Mouse (Mus musculus) kidney, adult 2 months (tissue): Measurements from ENCODE around the gene Mindy4. TPM values are rescaled to one million over a fixed set of nuclear protein-coding genes. Genes with fewer than 3 reads are reported as not detected.
A peak's percentile ranks its signal among the peaks of the same experiment; 100 is the strongest.

Experiments used
- DNase-seq: peaks from one replicate; pipeline ENCODE4 v3.0.0; 2021
- H3K27ac ChIP-seq: fragments of 200-500 bp; 2 replicates; pipeline ENCODE4 v1.5.1; 2012; ENCODE audit warnings: low read depth, low read length, control low read depth, inconsistent platforms; ENCODE audit not compliant: insufficient read depth
- H3K27me3 ChIP-seq: fragments of 200-500 bp; replicated peaks from 2 replicates; pipeline ENCODE4 v1.6.1; 2012; ENCODE audit warnings: mild to moderate bottlenecking, moderate library complexity, low read length, inconsistent platforms; ENCODE audit not compliant: control insufficient read depth, insufficient read depth
- H3K36me3 ChIP-seq: fragments of 200-500 bp; 2 replicates; pipeline ENCODE4 v1.6.1; 2012; ENCODE audit warnings: mild to moderate bottlenecking, moderate library complexity, low read length, inconsistent platforms; ENCODE audit not compliant: control insufficient read depth, insufficient read depth
- H3K4me1 ChIP-seq: fragments of 200-500 bp; 2 replicates; pipeline ENCODE4 v1.6.1; 2011; ENCODE audit warnings: low read length; ENCODE audit not compliant: control insufficient read depth, insufficient read depth
- H3K4me3 ChIP-seq: fragments of 200-500 bp; 2 replicates; pipeline ENCODE4 v1.5.1; 2011; ENCODE audit warnings: mild to moderate bottlenecking, low read depth, low read length, control low read depth; ENCODE audit not compliant: insufficient read depth
- CTCF ChIP-seq: fragments of 200-500 bp; conservative IDR thresholded peaks from 2 replicates; pipeline ENCODE4 v1.5.1; 2011; ENCODE audit warnings: low read depth, mild to moderate bottlenecking, control low read depth, low read length, moderate library complexity, mixed read lengths; ENCODE audit not compliant: insufficient read depth, insufficient read length
- POLR2A ChIP-seq: fragments of 200-500 bp; IDR thresholded peaks from one replicate; pipeline ENCODE4 v1.6.1; 2011; ENCODE audit warnings: low read depth, low read length, control low read depth
- WGBS: fragments of 180-500 bp; shearing (Covaris S2); methylation state at CpG from one replicate; pipeline ENCODE4 v1.1.7; 2018; 5-methylcytosine and 5-hydroxymethylcytosine counted together
- polyA plus RNA-seq: library from polyadenylated mRNA; depleted of rRNA; stranded (reverse); fragments of >200 nt; gene quantifications from 2 replicates; pipeline ENCODE4 v1.2.3, GENCODE M21; 2012

The Mindy4 gene
- polyA plus RNA-seq, 1 experiment = 14.6 TPM

DNA sequence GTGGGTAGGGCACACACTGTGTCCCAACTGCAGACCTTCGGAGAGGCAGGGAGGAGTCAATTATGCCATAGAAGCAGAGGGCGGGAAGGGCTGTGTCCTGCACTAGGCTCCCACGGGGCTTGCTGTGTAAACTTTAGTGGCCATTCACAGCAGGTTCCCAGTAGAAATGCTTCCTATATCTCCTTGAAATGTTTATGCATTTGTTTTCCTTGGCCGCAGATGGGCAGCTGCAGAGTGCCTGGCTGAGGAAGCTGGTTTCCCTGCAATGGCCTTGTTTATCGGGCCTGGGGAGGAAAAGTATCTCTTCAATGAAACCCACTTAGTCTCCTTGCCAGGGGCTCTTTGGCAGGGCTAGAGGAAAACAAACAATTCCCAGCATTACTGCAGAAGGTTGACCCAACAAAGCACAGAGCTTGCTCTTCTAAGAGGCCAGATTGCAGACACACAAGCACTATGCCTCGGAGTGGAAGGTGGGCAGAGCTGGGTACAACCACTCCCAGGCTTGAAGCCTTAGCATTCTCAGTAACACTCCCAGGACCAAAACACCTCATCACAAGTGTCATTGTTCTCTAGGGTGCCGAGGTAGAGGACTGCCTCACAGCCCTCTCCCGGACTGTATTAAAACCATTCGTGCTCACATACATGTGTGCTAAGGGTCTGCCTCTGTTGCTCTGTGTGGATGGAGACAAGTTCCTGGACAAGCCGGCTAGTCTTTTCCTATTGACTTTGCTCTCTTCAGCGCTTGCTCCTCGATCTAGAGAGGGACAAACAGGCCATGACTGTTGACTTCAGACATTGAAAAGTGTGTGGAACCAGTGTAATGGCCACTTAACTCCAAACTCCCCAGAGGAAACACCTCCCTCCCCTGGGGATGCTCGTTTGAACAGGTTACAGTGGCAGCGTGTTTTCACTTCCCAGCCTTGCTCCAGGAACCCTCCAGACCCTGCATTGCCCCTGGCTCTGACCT lies 116.7 kb downstream of the Mindy4 start:
- no peak for DNase-seq
- WGBS = 76% methylated on average over 14 of the region's 14 CpGs

DNA sequence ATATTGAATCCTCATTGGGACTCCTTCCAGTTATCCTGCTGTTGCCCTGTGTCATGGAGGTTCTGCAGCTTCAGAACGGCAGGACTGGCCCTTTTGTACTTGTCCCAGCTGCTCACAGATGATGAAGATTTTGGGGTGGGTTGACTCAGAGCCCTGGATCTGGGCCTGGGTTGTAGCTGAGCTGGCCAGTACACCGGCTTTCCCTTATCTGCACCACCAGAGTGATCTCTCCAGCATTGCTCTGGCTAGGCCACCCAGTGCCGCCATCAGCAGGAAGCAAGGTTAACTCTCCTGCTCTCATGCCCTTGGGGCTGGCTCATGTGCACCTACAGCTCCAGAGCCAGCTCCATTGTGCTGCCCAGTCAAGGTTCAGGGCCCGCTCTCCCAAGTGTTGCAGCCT lies 117.7 kb downstream of the Mindy4 start:
- Histone ChIP-seq H3K4me1 (peaks cover 14% of the 10 kb centered on the region), H3K27ac (no peak overlapping the region), H3K36me3 (no peaks in the 10 kb centered on the region), H3K4me3 (no peak overlapping the region), H3K27me3 (no peaks in the 10 kb centered on the region)
- WGBS = 74% methylated on average over 4 of the region's 4 CpGs
- no peak for DNase-seq
- TF ChIP-seq POLR2A = no peak
- no peak for TF ChIP-seq CTCF

More for the DNA sequence above, 116.7 kb downstream of the Mindy4 start:
- no peak for TF ChIP-seq POLR2A
- TF ChIP-seq CTCF = no peak
- no peaks in the 10 kb centered on the region for H3K27me3 ChIP-seq
- no peak overlapping the region for H3K27ac ChIP-seq
- H3K4me1 ChIP-seq = peaks cover 13% of the 10 kb centered on the region
- H3K36me3 ChIP-seq = no peaks in the 10 kb centered on the region
- no peak overlapping the region for H3K4me3 ChIP-seq

DNA sequence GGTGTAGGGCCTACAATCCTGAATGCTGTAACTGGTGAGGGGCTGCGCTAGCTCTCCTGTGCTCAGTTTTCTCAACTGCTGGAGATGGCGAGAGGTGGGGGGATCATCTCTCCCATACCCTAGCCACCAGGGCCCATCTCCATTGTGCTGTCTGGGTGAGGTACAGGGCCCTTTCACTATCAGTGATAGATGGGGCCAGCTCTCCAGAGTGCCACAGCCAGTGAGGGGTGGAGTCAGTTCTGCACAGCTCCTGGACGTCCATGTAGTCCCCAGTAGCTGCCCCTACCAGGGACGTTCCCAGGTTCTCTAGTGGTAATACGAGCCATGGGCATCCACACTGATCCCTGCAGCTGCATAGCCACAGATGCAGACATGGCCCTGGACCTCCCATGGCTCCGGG lies 118.3 kb downstream of the Mindy4 start:
- DNase-seq = no peak
- Histone ChIP-seq H3K27me3 (no peaks in the 10 kb centered on the region), H3K4me1 (peaks cover 16% of the 10 kb centered on the region), H3K27ac (no peak overlapping the region), H3K36me3 (no peaks in the 10 kb centered on the region), H3K4me3 (no peak overlapping the region)
- no peak for TF ChIP-seq CTCF
- TF ChIP-seq POLR2A = no peak
- 80% methylated on average over 6 of the region's 6 CpGs for WGBS

DNA sequence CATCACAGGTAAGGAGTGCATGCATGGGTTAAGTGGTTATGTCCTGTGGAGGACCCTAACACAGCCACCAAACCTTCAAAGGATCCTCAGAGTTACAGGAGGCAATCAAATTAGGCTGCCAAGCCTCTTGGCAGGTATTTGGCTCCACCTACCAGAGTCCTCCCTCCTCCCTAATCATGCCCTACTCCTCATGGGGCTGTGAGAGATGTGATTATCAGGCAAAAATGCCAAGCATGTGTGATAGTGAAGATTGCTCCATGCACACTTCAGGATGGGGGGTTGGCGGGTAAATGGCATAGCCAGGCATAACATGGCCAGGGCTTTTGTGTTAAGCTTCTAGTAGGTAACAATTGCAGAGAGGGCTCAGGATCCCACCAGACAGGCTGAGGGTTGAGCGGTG lies 119.8 kb downstream of the Mindy4 start:
- DNase-seq = no peak
- WGBS = 97% methylated on average over 2 of the region's 2 CpGs
- no peak overlapping the region for H3K4me3 ChIP-seq
- no peaks in the 10 kb centered on the region for H3K36me3 ChIP-seq
- H3K27me3 ChIP-seq = no peaks in the 10 kb centered on the region
- TF ChIP-seq CTCF = no peak
- H3K27ac ChIP-seq = no peak overlapping the region
- H3K4me1 ChIP-seq = peaks cover 21% of the 10 kb centered on the region

DNA sequence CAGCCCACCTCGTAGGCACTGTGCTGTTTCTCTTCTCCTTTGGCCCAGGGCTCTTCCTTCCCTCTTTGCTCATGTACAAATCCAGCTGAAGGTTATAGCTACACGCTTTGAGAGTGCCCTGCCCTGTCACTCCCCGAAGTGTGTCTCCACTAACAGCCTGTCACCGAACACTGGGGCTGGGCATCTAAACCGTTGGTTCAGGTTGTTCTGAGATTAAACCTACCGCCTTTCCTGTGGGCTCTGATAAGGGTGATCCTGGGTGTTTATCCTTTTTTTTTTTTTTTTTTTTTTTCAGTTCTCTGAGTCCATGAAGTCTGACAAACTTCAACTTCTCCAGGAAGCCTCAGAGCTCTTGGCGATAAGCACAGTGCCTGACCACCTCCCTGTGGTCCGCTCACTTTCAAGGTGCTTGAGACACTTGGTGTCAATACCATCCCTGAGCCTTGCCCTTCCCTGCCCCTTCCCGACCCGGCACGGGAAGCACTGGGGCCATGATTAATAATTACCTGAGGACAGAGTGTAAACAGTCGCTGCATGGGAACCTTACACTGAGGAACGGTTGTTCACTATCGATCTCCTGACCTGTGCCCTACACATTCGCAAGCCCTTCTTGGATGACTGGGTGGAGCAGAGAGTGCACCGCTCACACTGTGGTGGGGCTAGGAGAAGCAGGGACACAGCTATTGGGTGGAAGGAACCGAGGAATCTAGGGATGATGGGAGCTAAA lies 120.9 kb downstream of the Mindy4 start:
- Histone ChIP-seq H3K4me1 (peaks cover 27% of the 10 kb centered on the region), H3K27ac (peak overlapping the region; percentile 40; the same call in 1 of the 2 replicates), H3K4me3 (no peak overlapping the region), H3K27me3 (no peaks in the 10 kb centered on the region), H3K36me3 (no peaks in the 10 kb centered on the region)
- TF ChIP-seq CTCF (no peak), POLR2A (no peak)
- 47% methylated on average over 17 of the region's 17 CpGs for WGBS
- DNase-seq = peak; percentile 86

DNA sequence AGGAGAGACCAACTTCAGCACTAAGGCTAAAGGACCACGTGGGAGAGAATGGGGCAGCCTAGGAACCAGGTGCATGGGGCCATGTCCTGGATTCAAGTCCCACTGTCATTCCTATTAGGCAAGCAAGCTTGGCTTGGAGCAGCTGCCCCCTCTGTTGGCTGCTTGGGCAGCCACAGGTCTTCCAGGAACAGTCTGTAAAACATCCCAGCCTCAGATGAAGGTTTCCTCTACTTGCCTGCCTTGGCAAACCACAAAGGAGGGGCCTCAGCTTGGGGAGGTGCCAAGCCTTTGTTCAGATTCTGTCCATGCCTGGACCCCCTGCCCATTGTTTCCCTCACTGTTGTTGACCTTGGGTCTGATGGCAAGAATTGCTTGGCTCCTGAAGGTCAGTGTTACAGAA lies 121.6 kb downstream of the Mindy4 start:
- TF ChIP-seq CTCF (peak; percentile 38; the same call in 1 of the 2 replicates), POLR2A (no peak)
- Histone ChIP-seq H3K4me1 (peaks cover 27% of the 10 kb centered on the region), H3K27ac (0 out of 2 replicates have a peak overlapping the region, but pooled peaks have one; percentile 40), H3K36me3 (no peaks in the 10 kb centered on the region), H3K27me3 (no peaks in the 10 kb centered on the region), H3K4me3 (no peak overlapping the region)
- 58% methylated on average over 1 of the region's 1 CpGs for WGBS
- DNase-seq = no peak

DNA sequence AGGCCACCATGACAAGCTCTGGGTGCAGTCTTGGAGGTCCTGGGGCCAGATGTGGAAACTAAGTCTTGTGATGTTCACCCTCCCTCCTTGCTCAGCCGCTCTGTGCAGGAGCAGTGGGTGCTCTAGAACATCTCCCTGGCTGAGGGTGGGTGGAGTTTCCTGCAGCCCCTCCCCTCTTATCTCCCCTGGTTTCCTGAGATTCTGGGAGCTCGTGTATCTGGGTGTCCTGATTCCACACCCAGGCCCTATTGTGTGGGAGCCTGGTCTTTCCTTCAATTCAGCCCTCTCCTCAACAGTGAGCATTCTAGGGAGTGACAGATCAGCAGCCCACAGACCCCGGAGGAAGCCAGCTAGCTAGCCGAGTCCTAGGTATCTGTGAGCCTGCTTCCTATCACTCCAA lies 123.1 kb downstream of the Mindy4 start:
- 78% methylated on average over 4 of the region's 4 CpGs for WGBS
- no peak for TF ChIP-seq POLR2A
- TF ChIP-seq CTCF = no peak
- H3K27me3 ChIP-seq = no peaks in the 10 kb centered on the region
- no peaks in the 10 kb centered on the region for H3K36me3 ChIP-seq
- no peak overlapping the region for H3K4me3 ChIP-seq
- H3K4me1 ChIP-seq = peaks cover 27% of the 10 kb centered on the region
- no peak overlapping the region for H3K27ac ChIP-seq
- no peak for DNase-seq
